Mouse (Mus musculus): ENCODE measurements around the gene Dpp4. TPM values are rescaled to one million over a fixed set of nuclear protein-coding genes. Genes with fewer than 3 reads are reported as not detected.

The Dpp4 gene
- polyA plus RNA-seq, 1 experiment from 2014 or later: 69.3 TPM

DNA sequence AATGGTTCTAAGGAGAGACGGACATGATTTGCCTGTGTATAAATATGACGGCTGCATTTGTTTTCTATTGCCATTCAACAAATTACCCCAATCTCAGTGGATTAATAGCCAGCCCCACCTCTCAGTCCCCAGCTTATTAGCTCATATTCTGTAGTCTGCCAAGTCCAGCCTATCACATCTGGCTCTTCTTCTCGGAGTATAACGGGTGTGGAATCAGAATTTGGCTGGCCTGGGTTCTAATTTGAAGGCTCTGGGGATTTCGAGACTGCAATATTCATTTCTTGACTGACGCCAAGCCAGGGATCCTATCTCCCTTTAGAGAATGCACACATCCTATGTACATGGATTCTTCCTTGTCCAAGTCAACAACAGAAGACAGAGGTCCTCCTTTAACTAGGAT lies 11.0 kb downstream of the Dpp4 start:
- Histone ChIP-seq H3K27me3 (replicated peaks) (no peaks in the 10 kb centered on the region), H3K4me1 (replicated peaks) (peaks cover 8% of the 10 kb centered on the region; the same call in 1 of the 2 replicates), H3K36me3 (no peaks in the 10 kb centered on the region), H3K4me3 (replicated peaks) (no peak overlapping the region), H3K4me2 (replicated peaks) (no peak overlapping the region), H3K27ac (no peak overlapping the region), H3K9ac (no peak overlapping the region), H3K9me3 (no peaks in the 10 kb centered on the region)
- ATAC-seq: no peak
- 85% methylated on average over 6 of the region's 6 CpGs for WGBS

DNA sequence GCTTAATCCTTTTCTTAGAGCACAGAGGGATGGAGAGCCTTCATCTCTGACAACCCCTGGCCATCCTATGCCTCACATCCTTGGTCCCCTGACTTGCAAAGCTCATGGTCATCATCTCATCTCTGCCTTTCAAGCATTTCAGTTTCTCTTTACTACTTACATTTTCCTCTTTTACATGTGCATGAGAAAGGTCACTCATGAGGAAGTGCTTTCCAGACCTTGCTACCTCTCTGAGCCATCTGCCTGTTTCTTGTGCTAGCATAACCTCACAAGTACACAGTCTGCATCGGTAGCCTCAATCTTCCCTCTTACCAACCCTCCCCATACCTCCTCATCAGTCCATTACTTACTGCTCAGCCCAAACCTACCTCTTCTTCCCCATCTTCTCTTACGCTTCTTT lies 12.2 kb downstream of the Dpp4 start:
- 0 out of 2 replicates have a peak, but pooled peaks cover 5% of the 10 kb centered on the region for H3K4me1 ChIP-seq (replicated peaks)
- no peak overlapping the region for H3K4me2 ChIP-seq (replicated peaks)
- H3K9me3 ChIP-seq: no peaks in the 10 kb centered on the region
- no peaks in the 10 kb centered on the region for H3K36me3 ChIP-seq
- no peaks in the 10 kb centered on the region for H3K27me3 ChIP-seq (replicated peaks)
- WGBS: 92% methylated on average over 2 of the region's 2 CpGs
- ATAC-seq: no peak
- no peak overlapping the region for H3K9ac ChIP-seq
- no peak overlapping the region for H3K27ac ChIP-seq
- H3K4me3 ChIP-seq (replicated peaks): no peak overlapping the region

DNA sequence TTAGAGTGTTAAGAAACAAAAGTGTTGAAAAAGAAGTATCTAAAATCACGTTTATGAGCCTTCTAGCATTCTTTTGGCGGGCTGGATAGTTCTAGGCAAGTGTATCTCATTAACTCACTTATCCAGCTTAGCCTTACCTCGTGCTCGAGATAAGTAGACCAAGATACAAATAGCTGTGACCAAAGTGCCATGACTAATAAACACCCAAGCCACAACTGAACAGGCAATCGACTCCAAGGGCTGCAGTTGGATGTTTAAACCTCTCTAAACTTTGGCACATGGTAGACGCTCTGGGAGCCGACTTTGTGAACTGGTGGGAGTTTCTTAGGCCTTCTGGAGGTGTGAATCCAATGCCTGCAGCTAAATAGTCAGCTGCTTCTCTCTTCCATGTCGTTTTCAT lies 12.7 kb downstream of the Dpp4 start:
- H3K4me3 ChIP-seq (replicated peaks): no peak overlapping the region
- H3K4me2 ChIP-seq (replicated peaks): no peak overlapping the region
- 66% methylated on average over 8 of the region's 8 CpGs for WGBS
- no peaks in the 10 kb centered on the region for H3K27me3 ChIP-seq (replicated peaks)
- no peak overlapping the region for H3K9ac ChIP-seq
- no peak overlapping the region for H3K27ac ChIP-seq
- H3K36me3 ChIP-seq: no peaks in the 10 kb centered on the region
- no peaks in the 10 kb centered on the region for H3K9me3 ChIP-seq
- no peak for ATAC-seq
- H3K4me1 ChIP-seq (replicated peaks): 0 out of 2 replicates have a peak, but pooled peaks cover 5% of the 10 kb centered on the region

DNA sequence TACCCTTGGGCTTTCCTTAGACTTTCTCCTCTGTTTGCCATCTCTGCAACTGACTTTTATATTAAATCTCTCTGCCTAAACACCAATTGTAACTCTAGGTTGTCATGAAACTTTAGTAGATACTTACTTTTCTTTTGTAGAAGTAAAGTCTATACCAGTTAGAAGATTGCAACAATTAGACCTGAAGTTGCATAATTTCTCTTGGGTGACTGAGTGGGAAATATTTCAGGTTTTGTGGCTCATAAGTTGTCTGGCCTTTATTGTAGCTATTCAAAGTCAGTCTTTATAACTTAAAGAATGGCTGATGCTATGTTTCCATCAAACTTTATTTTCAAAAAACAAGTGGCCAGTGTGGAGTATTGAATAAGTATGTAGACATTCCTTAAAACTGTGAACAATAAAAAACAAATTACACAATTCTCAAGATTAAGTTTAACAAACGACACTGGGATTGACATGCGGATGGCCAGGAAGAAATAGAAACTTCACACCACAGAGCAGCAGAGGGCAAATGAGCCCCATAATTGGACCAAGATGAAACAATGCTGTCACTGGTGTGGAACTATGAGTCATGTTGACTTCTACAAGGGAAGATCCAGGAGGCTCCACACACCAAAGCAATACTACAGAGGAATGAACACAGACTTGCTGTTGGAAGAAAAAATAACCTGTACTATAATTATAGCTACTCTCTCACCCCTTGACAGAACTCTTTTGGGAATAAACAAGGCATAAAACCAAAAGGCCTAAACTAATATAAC lies 13.7 kb downstream of the Dpp4 start:
- no peak for ATAC-seq
- H3K36me3 ChIP-seq: no peaks in the 10 kb centered on the region
- no peaks in the 10 kb centered on the region for H3K9me3 ChIP-seq
- H3K27ac ChIP-seq: no peak overlapping the region
- no peak overlapping the region for H3K4me2 ChIP-seq (replicated peaks)
- no peaks in the 10 kb centered on the region for H3K27me3 ChIP-seq (replicated peaks)
- 0 out of 2 replicates have a peak, but pooled peaks cover 3% of the 10 kb centered on the region for H3K4me1 ChIP-seq (replicated peaks)
- no peak overlapping the region for H3K4me3 ChIP-seq (replicated peaks)
- WGBS: 82% methylated on average over 2 of the region's 2 CpGs
- no peak overlapping the region for H3K9ac ChIP-seq

DNA sequence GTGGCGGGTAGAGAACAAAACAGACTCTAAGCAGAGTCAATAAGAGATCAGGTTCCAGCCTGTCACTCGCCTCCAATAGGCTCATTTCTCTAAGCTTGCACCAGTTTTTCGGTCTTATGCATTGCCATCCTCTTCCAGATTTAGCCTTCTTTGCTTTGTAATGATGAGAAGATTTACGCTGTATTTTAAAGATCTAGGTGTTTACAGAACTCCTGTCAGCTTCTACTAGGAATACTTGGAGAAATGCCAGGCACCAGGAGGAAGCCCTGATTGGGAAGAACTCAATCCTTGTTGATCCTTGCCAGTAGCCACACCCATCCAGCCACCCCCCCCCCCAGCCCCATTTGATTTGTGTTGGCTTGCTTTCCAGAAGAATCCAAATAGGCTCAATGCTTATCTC lies 14.4 kb downstream of the Dpp4 start:
- ATAC-seq: no peak
- WGBS: 37% methylated on average over 4 of the region's 4 CpGs
- H3K36me3 ChIP-seq: no peaks in the 10 kb centered on the region

DNA sequence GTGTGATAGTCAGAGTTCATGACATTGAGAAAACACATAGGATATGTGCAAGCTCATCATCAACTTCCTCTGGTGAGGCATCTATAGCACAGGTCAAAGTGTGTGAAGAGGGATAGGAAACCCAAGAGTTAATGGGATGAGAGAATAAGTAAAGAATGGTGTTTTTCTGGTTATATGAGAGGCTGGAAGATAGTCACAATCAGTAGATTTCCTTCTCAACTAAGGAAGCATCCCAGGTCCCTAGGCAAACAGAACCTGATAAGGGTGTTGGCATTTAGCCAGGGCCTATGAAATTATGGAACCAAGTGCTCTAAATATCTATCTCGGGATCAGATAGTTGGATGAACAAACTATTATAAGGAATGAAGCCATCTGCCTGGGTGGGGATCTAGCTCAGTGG lies 15.2 kb downstream of the Dpp4 start:
- WGBS: 40% methylated on average over 1 of the region's 1 CpGs
- Histone ChIP-seq H3K4me1 (replicated peaks) (0 out of 2 replicates have a peak, but pooled peaks cover 3% of the 10 kb centered on the region), H3K4me3 (replicated peaks) (no peak overlapping the region), H3K9ac (no peak overlapping the region), H3K9me3 (no peaks in the 10 kb centered on the region), H3K27me3 (replicated peaks) (no peaks in the 10 kb centered on the region), H3K36me3 (no peaks in the 10 kb centered on the region), H3K4me2 (replicated peaks) (no peak overlapping the region), H3K27ac (no peak overlapping the region)
- ATAC-seq: peak; percentile 67

More for the DNA sequence above, 14.4 kb downstream of the Dpp4 start:
- Histone ChIP-seq H3K9ac (no peak overlapping the region), H3K4me3 (replicated peaks) (no peak overlapping the region), H3K4me1 (replicated peaks) (0 out of 2 replicates have a peak, but pooled peaks cover 3% of the 10 kb centered on the region), H3K9me3 (no peaks in the 10 kb centered on the region), H3K27ac (no peak overlapping the region), H3K27me3 (replicated peaks) (no peaks in the 10 kb centered on the region), H3K4me2 (replicated peaks) (no peak overlapping the region)

DNA sequence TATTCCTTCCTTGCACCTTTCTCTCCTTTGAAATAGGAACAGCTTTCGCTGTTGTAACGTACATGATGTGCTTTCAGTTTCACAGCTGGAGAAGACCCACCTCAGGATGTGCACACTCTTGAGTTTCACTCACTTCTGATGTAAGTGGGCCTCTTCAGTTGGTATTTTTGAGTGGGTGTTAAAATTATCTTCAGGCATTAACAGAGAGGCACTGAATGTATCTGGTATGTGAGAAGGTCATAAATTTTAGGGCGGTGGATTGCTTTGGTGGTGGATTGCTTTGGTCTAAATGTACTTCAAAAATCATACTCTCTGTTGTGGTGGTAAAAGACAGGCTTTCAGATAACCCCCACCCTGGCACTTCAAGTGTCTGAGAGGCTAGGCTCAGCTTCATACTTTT lies 17.2 kb downstream of the Dpp4 start:
- WGBS: 85% methylated on average over 3 of the region's 3 CpGs

DNA sequence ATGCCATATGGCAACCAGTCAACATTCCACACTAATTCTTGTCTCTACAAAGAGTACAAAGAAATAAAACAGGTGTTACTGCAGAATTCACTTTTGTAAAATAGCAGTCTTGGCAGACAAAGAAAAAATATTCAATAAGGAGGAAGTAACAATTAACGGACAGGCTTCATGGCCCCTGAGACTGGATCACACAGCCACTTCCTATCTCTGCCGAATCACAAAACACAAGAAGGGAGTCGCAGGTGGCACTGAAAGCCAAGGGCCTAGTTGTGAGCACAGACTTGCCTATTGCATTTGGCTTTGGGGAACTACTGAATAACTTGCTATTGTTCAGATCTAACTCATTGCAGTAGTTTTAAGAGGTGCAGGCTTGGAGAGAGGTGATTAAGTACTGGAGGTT lies 19.9 kb downstream of the Dpp4 start:
- H3K9ac ChIP-seq: no peak overlapping the region
- H3K4me2 ChIP-seq (replicated peaks): no peak overlapping the region
- no peaks in the 10 kb centered on the region for H3K9me3 ChIP-seq
- no peak overlapping the region for H3K27ac ChIP-seq
- no peaks in the 10 kb centered on the region for H3K36me3 ChIP-seq
- no peaks in the 10 kb centered on the region for H3K4me1 ChIP-seq (replicated peaks)
- no peak for ATAC-seq
- no peak overlapping the region for H3K4me3 ChIP-seq (replicated peaks)
- H3K27me3 ChIP-seq (replicated peaks): no peaks in the 10 kb centered on the region
- 83% methylated on average over 3 of the region's 3 CpGs for WGBS

More for the DNA sequence above, 17.2 kb downstream of the Dpp4 start:
- no peaks in the 10 kb centered on the region for H3K4me1 ChIP-seq (replicated peaks)
- H3K36me3 ChIP-seq: no peaks in the 10 kb centered on the region
- no peak overlapping the region for H3K4me3 ChIP-seq (replicated peaks)
- H3K27me3 ChIP-seq (replicated peaks): no peaks in the 10 kb centered on the region
- ATAC-seq: no peak
- H3K9ac ChIP-seq: no peak overlapping the region
- H3K4me2 ChIP-seq (replicated peaks): no peak overlapping the region
- H3K9me3 ChIP-seq: no peaks in the 10 kb centered on the region
- no peak overlapping the region for H3K27ac ChIP-seq

DNA sequence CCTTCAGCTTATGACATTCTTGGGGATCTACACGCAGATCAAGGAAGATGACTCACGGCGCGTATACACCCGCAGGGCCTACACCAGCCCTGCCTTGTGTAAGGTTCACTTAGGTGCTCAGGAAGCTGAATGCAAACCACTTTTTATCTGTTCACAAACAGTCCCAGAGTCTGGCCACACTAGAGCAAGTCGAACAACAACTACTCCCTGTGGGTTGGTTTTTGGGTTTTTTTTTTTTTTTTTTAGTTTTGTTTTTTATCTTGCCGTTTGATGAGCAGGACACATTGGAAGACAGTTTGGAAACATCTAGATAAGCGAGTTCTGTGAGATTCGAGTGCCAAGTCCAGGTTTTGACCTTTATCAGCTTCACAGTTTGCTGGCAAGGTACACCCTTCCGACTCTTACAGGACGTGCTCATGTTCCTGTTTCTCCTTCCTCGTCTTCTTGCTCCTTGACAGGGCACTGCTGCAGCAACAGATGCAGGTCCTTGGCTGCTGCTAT lies 21.0 kb downstream of the Dpp4 start:
- Histone ChIP-seq H3K27me3 (replicated peaks) (no peaks in the 10 kb centered on the region), H3K4me1 (replicated peaks) (no peaks in the 10 kb centered on the region), H3K4me2 (replicated peaks) (no peak overlapping the region), H3K9me3 (no peaks in the 10 kb centered on the region), H3K36me3 (no peaks in the 10 kb centered on the region), H3K27ac (no peak overlapping the region), H3K9ac (no peak overlapping the region), H3K4me3 (replicated peaks) (no peak overlapping the region)
- peak; percentile 75 for ATAC-seq
- WGBS: 65% methylated on average over 12 of the region's 12 CpGs

DNA sequence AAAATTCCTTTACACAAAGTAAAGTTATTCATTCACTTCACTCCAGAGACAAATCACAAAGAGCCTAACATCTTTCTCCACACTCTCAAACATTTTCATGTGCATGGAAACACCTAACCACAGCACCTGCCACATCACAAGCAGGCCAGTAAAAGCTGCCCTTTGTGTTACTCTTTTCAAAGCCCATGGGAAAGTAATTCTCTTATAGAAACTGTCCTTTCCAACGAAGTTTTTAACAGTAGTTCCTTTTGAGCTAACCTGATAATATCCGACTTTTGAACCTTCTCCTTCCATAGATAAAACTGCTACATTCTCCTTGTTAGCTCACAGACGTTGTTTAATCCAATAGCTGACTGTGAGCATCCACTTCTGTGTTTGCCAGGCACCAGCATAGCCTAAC lies 21.7 kb downstream of the Dpp4 start:
- H3K36me3 ChIP-seq: no peaks in the 10 kb centered on the region
- H3K27me3 ChIP-seq (replicated peaks): no peaks in the 10 kb centered on the region
- no peak overlapping the region for H3K4me3 ChIP-seq (replicated peaks)
- H3K9ac ChIP-seq: no peak overlapping the region
- peak; percentile 38 for ATAC-seq
- 59% methylated on average over 3 of the region's 3 CpGs for WGBS
- H3K27ac ChIP-seq: no peak overlapping the region
- H3K4me1 ChIP-seq (replicated peaks): no peaks in the 10 kb centered on the region
- no peak overlapping the region for H3K4me2 ChIP-seq (replicated peaks)
- no peaks in the 10 kb centered on the region for H3K9me3 ChIP-seq

DNA sequence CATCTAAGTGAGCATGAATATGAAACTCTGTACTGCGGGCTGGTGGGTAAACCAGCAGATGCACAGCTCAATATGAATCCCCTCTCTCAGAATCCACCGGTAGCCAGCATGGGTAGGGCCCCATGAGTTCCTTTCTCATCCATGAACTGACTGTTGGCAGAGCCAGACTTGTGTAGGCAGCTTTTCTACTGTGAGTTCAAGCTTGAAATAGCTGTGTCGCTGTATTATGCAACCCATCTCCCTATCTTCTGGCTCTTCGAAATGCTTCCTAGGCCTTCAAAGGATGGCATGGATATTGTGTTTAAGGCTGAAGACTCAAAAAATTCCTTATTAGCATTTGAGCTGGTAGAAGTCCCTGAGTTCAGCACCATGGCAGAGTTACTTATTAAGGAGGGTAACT lies 23.2 kb downstream of the Dpp4 start:
- Histone ChIP-seq H3K9ac (no peak overlapping the region), H3K36me3 (no peaks in the 10 kb centered on the region), H3K27me3 (replicated peaks) (no peaks in the 10 kb centered on the region), H3K27ac (no peak overlapping the region), H3K9me3 (no peaks in the 10 kb centered on the region), H3K4me1 (replicated peaks) (no peaks in the 10 kb centered on the region), H3K4me3 (replicated peaks) (no peak overlapping the region), H3K4me2 (replicated peaks) (no peak overlapping the region)
- ATAC-seq: no peak
- WGBS: 94% methylated on average over 4 of the region's 4 CpGs

DNA sequence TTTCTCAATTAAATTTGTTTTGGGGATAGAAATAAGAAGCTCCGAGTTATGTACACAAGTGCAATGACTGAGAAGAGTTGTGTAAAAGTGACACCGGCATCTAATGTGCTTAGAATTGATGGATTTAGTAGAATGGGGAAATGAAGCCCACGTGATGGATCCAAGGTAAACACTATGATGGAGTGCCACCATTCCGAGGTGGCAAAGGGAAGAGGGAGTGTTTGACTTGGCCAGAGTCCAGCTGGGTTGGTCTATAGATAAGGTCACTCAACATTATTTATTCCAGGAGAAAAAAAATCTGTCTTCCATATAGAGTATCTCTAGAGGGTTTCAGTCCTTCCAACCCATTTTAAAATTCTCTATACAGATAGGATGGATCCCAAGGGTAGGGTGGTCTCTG lies 28.8 kb downstream of the Dpp4 start:
- Histone ChIP-seq H3K4me2 (replicated peaks) (no peak overlapping the region), H3K27ac (no peak overlapping the region), H3K9ac (no peak overlapping the region), H3K9me3 (no peaks in the 10 kb centered on the region), H3K4me3 (replicated peaks) (no peak overlapping the region), H3K36me3 (no peaks in the 10 kb centered on the region), H3K4me1 (replicated peaks) (no peaks in the 10 kb centered on the region), H3K27me3 (replicated peaks) (no peaks in the 10 kb centered on the region)
- ATAC-seq: peak; percentile 94
- WGBS: 42% methylated on average over 4 of the region's 4 CpGs

DNA sequence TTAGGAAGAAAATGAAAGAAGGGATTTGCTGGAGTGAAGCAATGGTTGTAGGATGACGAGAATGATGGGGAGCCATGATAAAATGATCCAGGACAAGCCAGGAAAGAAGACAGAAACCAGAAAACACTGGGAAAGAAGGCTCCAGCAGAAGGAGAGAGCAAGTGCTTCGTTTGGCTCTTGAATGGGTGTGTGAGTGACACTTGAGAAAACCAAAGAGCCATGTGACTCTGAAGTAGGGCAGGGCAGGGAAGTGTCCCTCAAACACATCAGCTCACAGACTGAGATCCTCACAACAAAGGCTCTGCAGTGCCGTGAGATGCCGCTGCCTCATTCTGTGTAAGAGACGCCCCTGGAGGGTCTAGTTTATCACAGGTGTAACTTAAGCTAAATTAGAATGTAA lies 29.6 kb downstream of the Dpp4 start:
- Histone ChIP-seq H3K9ac (no peak overlapping the region), H3K27ac (no peak overlapping the region), H3K4me2 (replicated peaks) (no peak overlapping the region), H3K4me3 (replicated peaks) (no peak overlapping the region), H3K27me3 (replicated peaks) (no peaks in the 10 kb centered on the region), H3K9me3 (no peaks in the 10 kb centered on the region), H3K36me3 (no peaks in the 10 kb centered on the region), H3K4me1 (replicated peaks) (no peaks in the 10 kb centered on the region)
- ATAC-seq: 0 out of 2 replicates have a peak, but pooled peaks have one; percentile 10
- 66% methylated on average over 5 of the region's 5 CpGs for WGBS

Data from intestine, embryonic 15.5 days (tissue).